Mouse (Mus musculus) hindbrain, embryonic 12.5 days (tissue): Measurements from ENCODE around the gene 4930442H23Rik. TPM values are rescaled to one million over a fixed set of nuclear protein-coding genes. Genes with fewer than 3 reads are reported as not detected.
"Not testable (repeated sequence)": the region's sequence is repeated elsewhere in the genome, so short reads cannot be mapped to it uniquely, and the experiment has no call there.

Source experiments
- ATAC-seq: fragments of 200-750 bp; cut with Nextera tagmentation; 2 replicates; pipeline ENCODE4 v1.8.0; 2017; ENCODE audit warnings: moderate TSS enrichment; ENCODE audit not compliant: low FRiP score
- H3K27ac ChIP-seq: fragments of 300-500 bp; sonication (generic); 2 replicates; pipeline ENCODE4 v1.5.1; 2016; ENCODE audit warnings: mild to moderate bottlenecking
- H3K27me3 ChIP-seq: fragments of 300-500 bp; sonication (generic); 2 replicates; pipeline ENCODE4 v1.6.1; 2016; ENCODE audit warnings: mild to moderate bottlenecking
- H3K36me3 ChIP-seq: fragments of 300-500 bp; sonication (generic); 2 replicates; pipeline ENCODE4 v1.6.1; 2016; ENCODE audit warnings: mild to moderate bottlenecking
- H3K4me1 ChIP-seq: fragments of 300-500 bp; sonication (generic); 2 replicates; pipeline ENCODE4 v1.6.1; 2016
- H3K4me2 ChIP-seq: fragments of 300-500 bp; sonication (generic); replicated peaks from 2 replicates; pipeline ENCODE4 v1.6.1; 2016; ENCODE audit warnings: mild to moderate bottlenecking
- H3K4me3 ChIP-seq: fragments of 300-500 bp; sonication (generic); 2 replicates; pipeline ENCODE4 v1.5.1; 2016; ENCODE audit warnings: mild to moderate bottlenecking
- H3K9ac ChIP-seq: fragments of 300-500 bp; sonication (generic); 2 replicates; pipeline ENCODE4 v1.6.1; 2016; ENCODE audit warnings: mild to moderate bottlenecking, moderate library complexity
- H3K9me3 ChIP-seq: fragments of 300-500 bp; sonication (generic); replicated peaks from 2 replicates; pipeline ENCODE4 v1.6.1; 2016; ENCODE audit warnings: mild to moderate bottlenecking
- WGBS: fragments of 180-500 bp; shearing (Covaris S2); methylation state at CpG from one replicate; pipeline ENCODE4 v1.1.7; 2016; 5-methylcytosine and 5-hydroxymethylcytosine counted together
- polyA plus RNA-seq: library from polyadenylated mRNA; unstranded; fragments of >200 nt; fragmentation: Nextera tagmentation; extraction: Ambion mirVana; gene quantifications from 2 replicates; pipeline ENCODE4 v1.2.1, GENCODE M21; 2016

4930442H23Rik gene
- polyA plus RNA-seq, 1 experiment from 2014 or later: not detected

- peaks cover 42% of the 10 kb centered on the region for H3K4me1 ChIP-seq
- peak overlapping the region; percentile 65 for H3K9ac ChIP-seq
- ATAC-seq: peak; percentile 69
- no peaks in the 10 kb centered on the region for H3K27me3 ChIP-seq
- peaks cover 25% of the 10 kb centered on the region for H3K36me3 ChIP-seq
- WGBS: 2% methylated on average over 29 of the region's 29 CpGs
- peak overlapping the region; percentile 97 for H3K27ac ChIP-seq
- H3K4me2 ChIP-seq: peak overlapping the region; percentile 61
- H3K4me3 ChIP-seq: peak overlapping the region; percentile 35
- H3K9me3 ChIP-seq: no peaks in the 10 kb centered on the region
Measured at GRCm38 (mm10) chr10:81174617-81175344, 8.9 kb downstream of the 4930442H23Rik start.

- Histone ChIP-seq H3K4me2 (peak overlapping the region; percentile 36), H3K36me3 (peaks cover 9% of the 10 kb centered on the region), H3K9me3 (no peaks in the 10 kb centered on the region), H3K27ac (peak overlapping the region; percentile 97), H3K4me1 (peaks cover 42% of the 10 kb centered on the region), H3K27me3 (no peaks in the 10 kb centered on the region), H3K9ac (peak overlapping the region; percentile 46; the same call in 1 of the 2 replicates), H3K4me3 (peak overlapping the region; percentile 11; the same call in 1 of the 2 replicates)
- ATAC-seq: peak; percentile 21
- WGBS: 4% methylated on average over 21 of the region's 21 CpGs
Measured at GRCm38 (mm10) chr10:81173132-81173531, 10.5 kb downstream of the 4930442H23Rik start.

GRCm38 (mm10) chr10:81169411-81169900, 14.2 kb downstream of the 4930442H23Rik start:
- H3K36me3 ChIP-seq, H3K9ac ChIP-seq, H3K27ac ChIP-seq, H3K27me3 ChIP-seq, H3K9me3 ChIP-seq, ATAC-seq: not testable (repeated sequence)
- Histone ChIP-seq H3K4me1 (peaks cover 34% of the 10 kb centered on the region), H3K4me3 (0 out of 2 replicates have a peak overlapping the region, but pooled peaks have one; percentile 89), H3K4me2 (peak overlapping the region; percentile 87; the same call in 1 of the 2 replicates)
- 50% methylated on average over 5 of the region's 14 CpGs for WGBS

GRCm38 (mm10) chr10:81168521-81169244, 15.0 kb downstream of the 4930442H23Rik start:
- Histone ChIP-seq H3K27ac (peak overlapping the region; percentile 66), H3K4me2 (peak overlapping the region; percentile 87), H3K27me3 (no peaks in the 10 kb centered on the region), H3K4me1 (peaks cover 26% of the 10 kb centered on the region), H3K9ac (peak overlapping the region; percentile 60), H3K4me3 (peak overlapping the region; percentile 89), H3K9me3 (no peaks in the 10 kb centered on the region), H3K36me3 (peaks cover 5% of the 10 kb centered on the region)
- ATAC-seq: peak; percentile 29; the same call in 1 of the 2 replicates
- 4% methylated on average over 29 of the region's 29 CpGs for WGBS

GRCm38 (mm10) chr10:81168087-81168431, 15.6 kb downstream of the 4930442H23Rik start:
- Histone ChIP-seq H3K9ac (peak overlapping the region; percentile 60; the same call in 1 of the 2 replicates), H3K27me3 (no peaks in the 10 kb centered on the region), H3K4me2 (peak overlapping the region; percentile 87), H3K36me3 (peaks cover 9% of the 10 kb centered on the region), H3K27ac (peak overlapping the region; percentile 66), H3K9me3 (no peaks in the 10 kb centered on the region), H3K4me3 (peak overlapping the region; percentile 89), H3K4me1 (peaks cover 20% of the 10 kb centered on the region)
- peak; percentile 77 for ATAC-seq
- 9% methylated on average over 5 of the region's 5 CpGs for whole genome bisulfite sequencing

- Histone ChIP-seq H3K9me3 (no peaks in the 10 kb centered on the region), H3K27me3 (no peaks in the 10 kb centered on the region), H3K27ac (peak within 1 kb of the TSS; percentile 66), H3K9ac (peak within 1 kb of the TSS; percentile 88), H3K4me1 (peaks cover 21% of the 10 kb centered on the region), H3K4me3 (peak within 1 kb of the TSS; percentile 89), H3K4me2 (peak within 1 kb of the TSS; percentile 87), H3K36me3 (peaks cover 13% of the 10 kb centered on the region)
- peak; percentile 90 for ATAC-seq
- WGBS: under 1% methylated on average over 48 of the region's 64 CpGs
Measured at GRCm38 (mm10) chr10:81167200-81168086, 16.2 kb downstream of the 4930442H23Rik start, which contains the start of gene Pias4. Pias4 (minus strand) TSS chr10:81167923.

- WGBS: 81% methylated on average over 8 of the region's 8 CpGs
- Histone ChIP-seq H3K4me3 (no peak overlapping the region), H3K27me3 (no peaks in the 10 kb centered on the region), H3K9me3 (no peaks in the 10 kb centered on the region), H3K4me2 (no peak overlapping the region), H3K4me1 (peaks cover 32% of the 10 kb centered on the region), H3K36me3 (peaks cover 36% of the 10 kb centered on the region), H3K9ac (no peak overlapping the region), H3K27ac (no peak overlapping the region)
- ATAC-seq: no peak
Measured at GRCm38 (mm10) chr10:81165118-81165517, 18.5 kb downstream of the 4930442H23Rik start.

GRCm38 (mm10) chr10:81162318-81162652, 21.4 kb downstream of the 4930442H23Rik start:
- no peak overlapping the region for H3K4me2 ChIP-seq
- H3K27ac ChIP-seq: peak overlapping the region; percentile 49
- H3K4me3 ChIP-seq: no peak overlapping the region
- ATAC-seq: no peak
- no peaks in the 10 kb centered on the region for H3K27me3 ChIP-seq
- H3K9ac ChIP-seq: no peak overlapping the region
- peaks cover 55% of the 10 kb centered on the region for H3K36me3 ChIP-seq
- 70% methylated on average over 2 of the region's 2 CpGs for WGBS
- no peaks in the 10 kb centered on the region for H3K9me3 ChIP-seq
- H3K4me1 ChIP-seq: peaks cover 21% of the 10 kb centered on the region

- H3K27me3 ChIP-seq: no peaks in the 10 kb centered on the region
- H3K4me3 ChIP-seq: no peak overlapping the region
- no peaks in the 10 kb centered on the region for H3K9me3 ChIP-seq
- 79% methylated on average over 8 of the region's 8 CpGs for WGBS
- H3K4me2 ChIP-seq: no peak overlapping the region
- no peak overlapping the region; the same call in none of the 2 replicates for H3K9ac ChIP-seq
- H3K27ac ChIP-seq: peak overlapping the region; percentile 49
- peaks cover 60% of the 10 kb centered on the region for H3K36me3 ChIP-seq
- H3K4me1 ChIP-seq: peaks cover 17% of the 10 kb centered on the region
- peak; percentile 39 for ATAC-seq
Measured at GRCm38 (mm10) chr10:81161602-81162317, 21.9 kb downstream of the 4930442H23Rik start.

- Histone ChIP-seq H3K4me1 (no peaks in the 10 kb centered on the region), H3K27me3 (no peaks in the 10 kb centered on the region), H3K9ac (no peak overlapping the region), H3K36me3 (peaks cover 80% of the 10 kb centered on the region), H3K4me3 (no peak overlapping the region), H3K27ac (no peak overlapping the region), H3K4me2 (no peak overlapping the region), H3K9me3 (no peaks in the 10 kb centered on the region)
- no peak for ATAC-seq
- 91% methylated on average over 6 of the region's 6 CpGs for WGBS
Measured at GRCm38 (mm10) chr10:81154736-81155135, 28.9 kb downstream of the 4930442H23Rik start.

GRCm38 (mm10) chr10:81154313-81154712, 29.3 kb downstream of the 4930442H23Rik start:
- H3K36me3 ChIP-seq: peaks cover 84% of the 10 kb centered on the region
- no peaks in the 10 kb centered on the region for H3K27me3 ChIP-seq
- no peaks in the 10 kb centered on the region for H3K4me1 ChIP-seq
- no peaks in the 10 kb centered on the region for H3K9me3 ChIP-seq
- H3K4me2 ChIP-seq: no peak overlapping the region
- H3K27ac ChIP-seq: no peak overlapping the region
- no peak overlapping the region for H3K4me3 ChIP-seq
- H3K9ac ChIP-seq: no peak overlapping the region
- WGBS: 90% methylated on average over 12 of the region's 12 CpGs
- ATAC-seq: no peak
